Mouse (Mus musculus) midbrain, embryonic 16.5 days (tissue): Measurements from ENCODE around the gene Olfr1152. TPM values are rescaled to one million over a fixed set of nuclear protein-coding genes. Genes with fewer than 3 reads are reported as not detected.

Source experiments
- ATAC-seq: fragments of 200-750 bp; cut with Nextera tagmentation; 2 replicates; pipeline ENCODE4 v1.8.0; 2017; ENCODE audit warnings: moderate TSS enrichment
- H3K27ac ChIP-seq: fragments of 300-500 bp; sonication (generic); 2 replicates; pipeline ENCODE4 v1.5.1; 2014; ENCODE audit warnings: mild to moderate bottlenecking, low read length, mixed read lengths
- H3K27me3 ChIP-seq: fragments of 300-500 bp; sonication (generic); 2 replicates; pipeline ENCODE4 v1.6.1; 2014; ENCODE audit warnings: low read depth, low read length, mixed read lengths; ENCODE audit not compliant: control insufficient read depth, insufficient read depth
- H3K36me3 ChIP-seq: fragments of 300-500 bp; sonication (generic); 2 replicates; pipeline ENCODE4 v1.6.1; 2014; ENCODE audit warnings: mild to moderate bottlenecking, low read length, moderate library complexity, mixed read lengths; ENCODE audit not compliant: control insufficient read depth, insufficient read depth
- H3K4me1 ChIP-seq: fragments of 300-500 bp; sonication (generic); 2 replicates; pipeline ENCODE4 v1.6.1; 2014; ENCODE audit warnings: mild to moderate bottlenecking, low read length, mixed read lengths; ENCODE audit not compliant: control insufficient read depth, insufficient read depth
- H3K4me2 ChIP-seq: fragments of 300-500 bp; sonication (generic); 2 replicates; pipeline ENCODE4 v1.6.1; 2014; ENCODE audit warnings: mild to moderate bottlenecking, low read length, mixed read lengths
- H3K4me3 ChIP-seq: fragments of 300-500 bp; sonication (generic); 2 replicates; pipeline ENCODE4 v1.5.1; 2014; ENCODE audit warnings: low read depth, mild to moderate bottlenecking, low read length, moderate library complexity, mixed read lengths
- H3K9ac ChIP-seq: fragments of 300-500 bp; sonication (generic); 2 replicates; pipeline ENCODE4 v1.6.1; 2014; ENCODE audit warnings: low read depth, low read length, mixed read lengths
- H3K9me3 ChIP-seq: fragments of 300-500 bp; sonication (generic); replicated peaks from 2 replicates; pipeline ENCODE4 v1.6.1; 2014; ENCODE audit warnings: mild to moderate bottlenecking, low read length, mixed read lengths; ENCODE audit not compliant: control insufficient read depth, poor library complexity, severe bottlenecking
- WGBS: fragments of 180-500 bp; shearing (Covaris S2); extraction: QIAGEN DNeasy Blood & Tissue Kit; methylation state at CpG from one replicate; pipeline ENCODE4 v1.1.7; 2014; 5-methylcytosine and 5-hydroxymethylcytosine counted together
- polyA plus RNA-seq: library from polyadenylated mRNA; unstranded; fragments of >200 nt; fragmentation: Nextera tagmentation; extraction: Ambion mirVana; gene quantifications from 2 replicates; pipeline ENCODE4 v1.2.1, GENCODE M21; 2015

The Olfr1152 gene
- polyA plus RNA-seq: not detected in 2 replicates

DNA sequence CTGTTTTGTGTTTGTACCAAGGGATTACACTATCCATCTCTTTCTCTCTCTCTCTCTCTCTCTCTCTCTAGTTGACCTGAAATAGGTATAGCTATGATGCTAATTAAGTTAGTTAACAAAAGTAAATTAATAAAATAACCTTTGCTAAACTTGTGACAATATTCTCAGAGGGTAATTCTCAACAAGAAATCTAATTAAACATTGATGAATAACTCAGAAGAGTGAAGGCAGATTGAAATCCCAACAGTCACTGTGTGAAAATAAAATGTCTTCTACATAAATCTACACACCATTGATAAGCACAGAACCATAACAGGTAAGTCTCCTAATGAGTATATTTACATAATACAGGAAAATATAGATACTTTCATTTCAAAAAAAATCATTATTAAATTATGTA is at the start of gene Olfr1152:
TSS of gene Olfr1152 (plus strand) at position 301 of the 400 bp plus-strand sequence.
- Histone ChIP-seq H3K36me3 (no peaks in the 10 kb centered on the region), H3K27ac (no peak within 1 kb of the TSS), H3K9me3 (no peaks in the 10 kb centered on the region), H3K9ac (no peak within 1 kb of the TSS), H3K27me3 (no peaks in the 10 kb centered on the region), H3K4me3 (no peak within 1 kb of the TSS), H3K4me1 (no peaks in the 10 kb centered on the region), H3K4me2 (no peak within 1 kb of the TSS)
- ATAC-seq: no peak

- Histone ChIP-seq H3K36me3 (no peaks in the 10 kb centered on the region), H3K4me3 (no peak within 1 kb of the TSS), H3K9me3 (no peaks in the 10 kb centered on the region), H3K4me1 (no peaks in the 10 kb centered on the region), H3K9ac (no peak within 1 kb of the TSS), H3K27me3 (no peaks in the 10 kb centered on the region), H3K4me2 (no peak within 1 kb of the TSS), H3K27ac (no peak within 1 kb of the TSS)
- WGBS: 97% methylated on average over 1 of the region's 1 CpGs
- ATAC-seq: no peak
These were observed 36.1 kb upstream of the Olfr1152 start, which contains the start of gene Olfr1148 for GRCm38 (mm10) chr2:87830233-87830632. Gene Olfr1148, plus strand, starts transcription at chr2:87830533.

DNA sequence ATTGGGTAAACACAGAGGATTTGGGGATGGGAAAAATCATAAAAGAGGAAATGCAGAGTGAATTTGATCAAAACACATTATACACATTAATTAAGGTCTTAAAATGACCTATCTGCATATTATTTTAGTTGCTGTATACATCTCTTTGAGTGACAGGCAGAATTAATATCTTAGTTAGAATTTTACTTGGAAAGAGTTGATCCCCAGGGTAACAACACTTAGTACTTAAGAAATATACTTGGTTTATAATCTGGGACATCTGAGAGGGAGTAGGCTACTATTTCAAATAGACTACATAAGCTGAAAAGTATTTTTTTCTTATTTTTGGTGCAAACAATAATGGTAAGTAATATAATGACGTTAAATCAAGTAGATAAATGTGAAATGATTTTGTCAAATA is 22.6 kb upstream of the Olfr1152 start, which contains the start of gene Olfr1150-ps1:
TSS of gene Olfr1150-ps1 (plus strand) at position 301 of the 400 bp plus-strand sequence.
- Histone ChIP-seq H3K36me3 (no peaks in the 10 kb centered on the region), H3K27me3 (no peaks in the 10 kb centered on the region), H3K4me2 (no peak within 1 kb of the TSS), H3K4me3 (no peak within 1 kb of the TSS), H3K4me1 (no peaks in the 10 kb centered on the region), H3K9me3 (no peaks in the 10 kb centered on the region), H3K9ac (no peak within 1 kb of the TSS), H3K27ac (no peak within 1 kb of the TSS)
- 86% methylated on average over 1 of the region's 1 CpGs for WGBS
- ATAC-seq: no peak

DNA sequence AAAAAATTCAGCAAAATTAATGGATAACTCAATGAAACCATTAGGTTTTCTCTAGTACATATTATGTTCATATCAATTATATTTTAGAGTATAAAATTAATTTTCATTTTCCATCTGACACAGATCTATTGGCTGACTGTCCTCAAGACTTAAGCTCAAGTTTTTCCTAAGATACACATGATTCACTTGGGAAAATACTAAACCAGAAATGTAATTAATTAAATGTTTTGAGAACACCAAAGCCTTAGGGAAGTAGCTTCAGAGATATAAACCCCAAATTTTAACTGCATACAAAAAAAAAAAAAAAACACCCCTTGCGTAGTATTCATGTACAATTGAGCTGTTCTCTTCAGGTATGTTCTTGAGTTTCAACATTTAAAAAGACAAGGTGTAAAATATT is 10.7 kb upstream of the Olfr1152 start, which contains the start of gene Olfr1151:
TSS of gene Olfr1151 (plus strand) at position 301 of the 400 bp plus-strand sequence.
- Histone ChIP-seq H3K4me3 (no peak within 1 kb of the TSS), H3K27me3 (no peaks in the 10 kb centered on the region), H3K4me2 (no peak within 1 kb of the TSS), H3K27ac (no peak within 1 kb of the TSS), H3K36me3 (no peaks in the 10 kb centered on the region), H3K4me1 (no peaks in the 10 kb centered on the region), H3K9ac (no peak within 1 kb of the TSS), H3K9me3 (no peaks in the 10 kb centered on the region)
- 73% methylated on average over 1 of the region's 1 CpGs for WGBS
- no peak for ATAC-seq

- ATAC-seq: no peak
- Histone ChIP-seq H3K4me3 (no peak within 1 kb of the TSS), H3K27ac (no peak within 1 kb of the TSS), H3K36me3 (no peaks in the 10 kb centered on the region), H3K9me3 (no peaks in the 10 kb centered on the region), H3K4me2 (no peak within 1 kb of the TSS), H3K27me3 (no peaks in the 10 kb centered on the region), H3K4me1 (no peaks in the 10 kb centered on the region), H3K9ac (no peak within 1 kb of the TSS)
- 84% methylated on average over 1 of the region's 1 CpGs for WGBS
These were observed 28.4 kb downstream of the Olfr1152 start, which contains the start of gene Olfr1153 for GRCm38 (mm10) chr2:87894662-87895061. Gene Olfr1153, plus strand, starts transcription at chr2:87894962.

- H3K36me3 ChIP-seq: no peaks in the 10 kb centered on the region
These were observed 38.8 kb downstream of the Olfr1152 start, which contains the start of gene Olfr1154 for GRCm38 (mm10) chr2:87905066-87905465. Gene Olfr1154, minus strand, starts transcription at chr2:87905166.

More at GRCm38 (mm10) chr2:87905066-87905465, 38.8 kb downstream of the Olfr1152 start, which contains the start of gene Olfr1154:
- H3K9me3 ChIP-seq: no peaks in the 10 kb centered on the region
- no peak within 1 kb of the TSS for H3K9ac ChIP-seq
- ATAC-seq: no peak
- no peaks in the 10 kb centered on the region for H3K27me3 ChIP-seq
- no peak within 1 kb of the TSS for H3K4me2 ChIP-seq
- WGBS: 93% methylated on average over 1 of the region's 1 CpGs
- no peaks in the 10 kb centered on the region for H3K4me1 ChIP-seq
- H3K27ac ChIP-seq: no peak within 1 kb of the TSS
- no peak within 1 kb of the TSS for H3K4me3 ChIP-seq

Other genes with a start within 250 kb of the Olfr1152 start
- not detected in 2 replicates for gene Olfr1131, start 239.4 kb upstream of the Olfr1152 start, polyA plus RNA-seq
- gene Olfr1132, start 229.0 kb upstream of the Olfr1152 start, polyA plus RNA-seq: not detected in 2 replicates
- not detected in 2 replicates for gene Olfr1133, start 219.1 kb upstream of the Olfr1152 start, polyA plus RNA-seq
- gene Olfr1134, start 208.0 kb upstream of the Olfr1152 start, polyA plus RNA-seq: not detected in 2 replicates
- gene Olfr1135, start 192.8 kb upstream of the Olfr1152 start, polyA plus RNA-seq: not detected in 2 replicates
- not detected in 2 replicates for gene Olfr1136, start 172.5 kb upstream of the Olfr1152 start, polyA plus RNA-seq
- gene Olfr1137, start 153.3 kb upstream of the Olfr1152 start, polyA plus RNA-seq: not detected in 2 replicates
- gene Olfr1138, start 126.5 kb upstream of the Olfr1152 start, polyA plus RNA-seq: not detected in 2 replicates
- gene Olfr1140, start 122.7 kb upstream of the Olfr1152 start, polyA plus RNA-seq: not detected in 2 replicates
- not detected in 2 replicates for gene Olfr1141, start 112.5 kb upstream of the Olfr1152 start, polyA plus RNA-seq
- gene Olfr152, start 87.0 kb upstream of the Olfr1152 start, polyA plus RNA-seq: not detected in 2 replicates
- gene Olfr1143, start 65.9 kb upstream of the Olfr1152 start, polyA plus RNA-seq: not detected in 2 replicates
- not detected in 2 replicates for gene Olfr1145, start 56.7 kb upstream of the Olfr1152 start, polyA plus RNA-seq
- not detected in 2 replicates for gene Olfr1148, start 36.0 kb upstream of the Olfr1152 start, polyA plus RNA-seq
- not detected in 2 replicates for gene Olfr1150-ps1, start 22.5 kb upstream of the Olfr1152 start, polyA plus RNA-seq
- gene Olfr1151, start 10.6 kb upstream of the Olfr1152 start, polyA plus RNA-seq: not detected in 2 replicates
- gene Olfr1153, start 28.5 kb downstream of the Olfr1152 start, polyA plus RNA-seq: not detected in 2 replicates
- not detected in 2 replicates for gene Olfr1154, start 38.7 kb downstream of the Olfr1152 start, polyA plus RNA-seq
- gene Olfr1155, start 78.6 kb downstream of the Olfr1152 start, polyA plus RNA-seq: not detected in 2 replicates
- gene Olfr1156, start 86.6 kb downstream of the Olfr1152 start, polyA plus RNA-seq: not detected in 2 replicates
- not detected in 2 replicates for gene Olfr1157, start 101.8 kb downstream of the Olfr1152 start, polyA plus RNA-seq
- gene Olfr74, start 108.2 kb downstream of the Olfr1152 start, polyA plus RNA-seq: not detected in 2 replicates
- gene Olfr1158, start 123.6 kb downstream of the Olfr1152 start, polyA plus RNA-seq: not detected in 2 replicates
- not detected in 2 replicates for gene Olfr1160, start 141.8 kb downstream of the Olfr1152 start, polyA plus RNA-seq
- not detected in 2 replicates for gene Olfr1161, start 156.3 kb downstream of the Olfr1152 start, polyA plus RNA-seq
- gene Olfr73, start 171.2 kb downstream of the Olfr1152 start, polyA plus RNA-seq: not detected in 2 replicates
- gene Olfr1162, start 184.6 kb downstream of the Olfr1152 start, polyA plus RNA-seq: not detected in 2 replicates
- gene Olfr1163, start 205.3 kb downstream of the Olfr1152 start, polyA plus RNA-seq: not detected in 2 replicates
- not detected in 2 replicates for gene Olfr1164, start 227.5 kb downstream of the Olfr1152 start, polyA plus RNA-seq